Mouse (Mus musculus) CH12.LX (cell line): ENCODE measurements around the gene Fbxl17. TPM values are rescaled to one million over a fixed set of nuclear protein-coding genes. Genes with fewer than 3 reads are reported as not detected.

Experiments
- DNase-seq: peaks from one replicate; pipeline ENCODE4 v3.0.0-alpha.2; 2013; ENCODE audit errors: extremely low read depth
- H3K27ac ChIP-seq: 2 replicates; pipeline ENCODE4 v1.5.1; 2012; ENCODE audit warnings: low read depth, mild to moderate bottlenecking, control low read depth, moderate library complexity; ENCODE audit not compliant: insufficient read depth
- H3K27me3 ChIP-seq: replicated peaks from 2 replicates; pipeline ENCODE3; 2012; ENCODE audit warnings: inconsistent platforms
- H3K36me3 ChIP-seq, 2 experiments: replicated peaks in 1 of 2; 2 replicates each; pipeline versions ENCODE3 to v1.6.1; 2012; ENCODE audit warnings: inconsistent platforms in 1 of 2, low read length in 1 of 2, mild to moderate bottlenecking in 1 of 2, mixed read lengths in 1 of 2, moderate library complexity in 1 of 2; ENCODE audit not compliant: control insufficient read depth in 1 of 2, insufficient read depth in 1 of 2
- H3K4me1 ChIP-seq, 2 experiments: 2 replicates each; pipeline ENCODE4 v1.6.1; 2012; ENCODE audit warnings: inconsistent platforms in 1 of 2, moderate library complexity in 1 of 2; ENCODE audit not compliant: insufficient read depth in 2 of 2, control insufficient read depth in 1 of 2
- H3K4me2 ChIP-seq: 2 replicates; pipeline ENCODE4 v1.6.1; 2012; ENCODE audit warnings: low read depth, mild to moderate bottlenecking, control low read depth; ENCODE audit not compliant: poor library complexity, insufficient read depth, severe bottlenecking
- H3K4me3 ChIP-seq, 3 experiments: fragments of 150-350 bp in 1 of 3; sonication (generic) in 1 of 3; replicated peaks in 1 of 3; 2 replicates each; pipeline versions ENCODE3 to v1.5.1; 2011 to 2012; ENCODE audit warnings: low read depth in 2 of 3, low read length in 2 of 3, mild to moderate bottlenecking in 2 of 3, moderate library complexity in 2 of 3, control low read depth in 1 of 3, improper control_type of control experiment in 1 of 3, inconsistent platforms in 1 of 3, mixed read lengths in 1 of 3; ENCODE audit not compliant: poor library complexity in 1 of 3
- H3K79me2 ChIP-seq: replicated peaks from 2 replicates; pipeline ENCODE4 v1.6.1; 2012; ENCODE audit warnings: mild to moderate bottlenecking, moderate library complexity; ENCODE audit not compliant: control insufficient read depth, poor library complexity, insufficient read depth, severe bottlenecking; ENCODE audit errors: extremely low read depth
- H3K9ac ChIP-seq: 2 replicates; pipeline ENCODE4 v1.6.1; 2012; ENCODE audit warnings: low read depth, mild to moderate bottlenecking, control low read depth, moderate library complexity; ENCODE audit not compliant: insufficient read depth
- H3K9me3 ChIP-seq: replicated peaks from 2 replicates; pipeline ENCODE3; 2012; ENCODE audit warnings: low read length, inconsistent platforms, mixed read lengths
- CHD1 ChIP-seq: IDR thresholded peaks from 2 replicates; pipeline ENCODE4 v1.6.1; 2012; ENCODE audit warnings: low read depth, low read length, improper control_type of control experiment, inconsistent platforms
- CTCF ChIP-seq, 2 experiments: IDR thresholded peaks in 1 of 2; conservative IDR thresholded peaks in 1 of 2; 2 replicates each; pipeline ENCODE4 v1.5.1; 2011 to 2012; ENCODE audit warnings: low read depth in 2 of 2, low read length in 2 of 2, improper control_type of control experiment in 1 of 2, inconsistent platforms in 1 of 2, mild to moderate bottlenecking in 1 of 2, moderate library complexity in 1 of 2
- E2F4 ChIP-seq: IDR thresholded peaks from 2 replicates; pipeline ENCODE4 v1.6.1; 2011; ENCODE audit warnings: low read depth, low read length, improper control_type of control experiment; ENCODE audit not compliant: insufficient replicate concordance
- EP300 ChIP-seq: IDR thresholded peaks from 2 replicates; pipeline ENCODE4 v1.6.1; 2011; ENCODE audit warnings: low read length, improper control_type of control experiment
- ETS1 ChIP-seq: conservative IDR thresholded peaks from 2 replicates; pipeline ENCODE4 v1.6.1; 2012; ENCODE audit warnings: low read depth, mild to moderate bottlenecking, inconsistent platforms, low read length, improper control_type of control experiment, moderate library complexity
- GABPA ChIP-seq: IDR thresholded peaks from 2 replicates; pipeline ENCODE4 v1.6.1; 2012; ENCODE audit warnings: low read depth, low read length, improper control_type of control experiment, inconsistent platforms; ENCODE audit not compliant: insufficient replicate concordance
- HCFC1 ChIP-seq: IDR thresholded peaks from 2 replicates; pipeline ENCODE4 v1.6.1; 2012; ENCODE audit warnings: low read depth, mild to moderate bottlenecking, inconsistent platforms, low read length, improper control_type of control experiment
- JUN ChIP-seq: IDR thresholded peaks from 2 replicates; pipeline ENCODE4 v1.6.1; 2011; ENCODE audit warnings: low read depth, mild to moderate bottlenecking, low read length, improper control_type of control experiment, moderate library complexity; ENCODE audit not compliant: insufficient read depth
- JUND ChIP-seq: conservative IDR thresholded peaks from 2 replicates; pipeline ENCODE4 v1.6.1; 2011; ENCODE audit warnings: low read depth, low read length, improper control_type of control experiment
- KAT2A ChIP-seq: IDR thresholded peaks from 2 replicates; pipeline ENCODE4 v1.6.1; 2012; ENCODE audit warnings: low read length, improper control_type of control experiment, inconsistent platforms; ENCODE audit not compliant: insufficient replicate concordance
- MAFK ChIP-seq: IDR thresholded peaks from 2 replicates; pipeline ENCODE4 v1.6.1; 2011; ENCODE audit warnings: low read length, improper control_type of control experiment; ENCODE audit not compliant: insufficient replicate concordance
- MAX ChIP-seq: IDR thresholded peaks from 2 replicates; pipeline ENCODE4 v1.6.1; 2011; ENCODE audit warnings: low read length, improper control_type of control experiment
- MEF2A ChIP-seq: IDR thresholded peaks from 2 replicates; pipeline ENCODE4 v1.6.1; 2014; ENCODE audit warnings: low read depth, mild to moderate bottlenecking, inconsistent platforms, low read length, improper control_type of control experiment, borderline replicate concordance
- MXI1 ChIP-seq: IDR thresholded peaks from 2 replicates; pipeline ENCODE4 v1.6.1; 2011; ENCODE audit warnings: mild to moderate bottlenecking, low read depth, low read length, improper control_type of control experiment
- MYC ChIP-seq: IDR thresholded peaks from 2 replicates; pipeline ENCODE4 v1.6.1; 2011; ENCODE audit warnings: low read depth, mild to moderate bottlenecking, improper control_type of control experiment, low read length
- NELFE ChIP-seq: IDR thresholded peaks from 2 replicates; pipeline ENCODE4 v1.6.1; 2011; ENCODE audit warnings: low read depth, low read length, improper control_type of control experiment
- NRF1 ChIP-seq: IDR thresholded peaks from 2 replicates; pipeline ENCODE4 v1.6.1; 2014; ENCODE audit warnings: low read depth, mild to moderate bottlenecking, inconsistent platforms, low read length, improper control_type of control experiment, moderate library complexity
- PAX5 ChIP-seq: IDR thresholded peaks from 2 replicates; pipeline ENCODE4 v1.6.1; 2012; ENCODE audit warnings: low read length, inconsistent platforms, mixed read lengths
- RAD21 ChIP-seq: IDR thresholded peaks from 2 replicates; pipeline ENCODE4 v1.6.1; 2011; ENCODE audit warnings: low read depth, mild to moderate bottlenecking, low read length, improper control_type of control experiment, moderate library complexity
- SIN3A ChIP-seq: IDR thresholded peaks from 2 replicates; pipeline ENCODE4 v1.6.1; 2012; ENCODE audit warnings: low read length, improper control_type of control experiment, inconsistent platforms
- TBP ChIP-seq: conservative IDR thresholded peaks from 2 replicates; pipeline ENCODE4 v1.6.1; 2011; ENCODE audit warnings: low read depth, low read length, improper control_type of control experiment
- TCF12 ChIP-seq: IDR thresholded peaks from 2 replicates; pipeline ENCODE4 v1.6.1; 2014; ENCODE audit warnings: low read depth, mild to moderate bottlenecking, inconsistent platforms, low read length, improper control_type of control experiment
- UBTF ChIP-seq: IDR thresholded peaks from 2 replicates; pipeline ENCODE4 v1.6.1; 2012; ENCODE audit warnings: low read depth, mild to moderate bottlenecking, inconsistent platforms, low read length, improper control_type of control experiment, moderate library complexity
- USF1 ChIP-seq: IDR thresholded peaks from 2 replicates; pipeline ENCODE4 v1.6.1; 2014; ENCODE audit warnings: low read depth, mild to moderate bottlenecking, inconsistent platforms, low read length, improper control_type of control experiment
- ZC3H11A ChIP-seq: IDR thresholded peaks from 2 replicates; pipeline ENCODE4 v1.6.1; 2012; ENCODE audit warnings: low read depth, mild to moderate bottlenecking, inconsistent platforms, low read length, improper control_type of control experiment
- ZKSCAN1 ChIP-seq: IDR thresholded peaks from 2 replicates; pipeline ENCODE4 v1.6.1; 2012; ENCODE audit warnings: low read depth, inconsistent platforms, low read length, improper control_type of control experiment, borderline replicate concordance
- ZMIZ1 ChIP-seq: IDR thresholded peaks from 2 replicates; pipeline ENCODE4 v1.6.1; 2012; ENCODE audit warnings: low read depth, mild to moderate bottlenecking, inconsistent platforms, low read length, improper control_type of control experiment
- ZNF384 ChIP-seq: IDR thresholded peaks from 2 replicates; pipeline ENCODE4 v1.6.1; 2012; ENCODE audit warnings: low read depth, low read length, improper control_type of control experiment, inconsistent platforms
- dilution Hi-C: fragments of 300-500 bp; cut with MboI; formaldehyde crosslinking; loops from 2 replicates; pipeline ENCODE4 v1.14.3; 2020; ENCODE audit warnings: low sequenced_read_pairs; ENCODE audit not compliant: extremely low pct_unique_long_range_greater_than_20kb, extremely low pct_ligation_motif_present
- in situ Hi-C: fragments of 300-500 bp; cut with MboI; formaldehyde crosslinking; loops from 3 replicates; pipeline ENCODE4 v1.14.3; 2019; ENCODE audit warnings: low sequenced_read_pairs, low pct_ligation_motif_present, low pct_unique_long_range_greater_than_20kb, mixed read lengths
- polyA plus RNA-seq: library from polyadenylated mRNA; unstranded; fragments of >175 nt; gene quantifications from 2 replicates; pipeline ENCODE4 v1.2.1, GENCODE M21; 2012; ENCODE audit warnings: low read depth; ENCODE audit not compliant: insufficient read length
- total RNA-seq, 2 experiments: library from RNA; depleted of rRNA; stranded (reverse); fragments of 300-350 nt in 1 of 2; fragments of >200 nt in 1 of 2; gene quantifications; 2 replicates each; pipeline ENCODE4 v1.2.3; 2012 to 2014

Fbxl17 gene
- total and polyA plus RNA-seq, 3 experiments, result 4.0 to 6.9 (median 4.3) TPM

GRCm38 (mm10) chr17:63462512-63462911, 37.3 kb downstream of the Fbxl17 start:
- dilution Hi-C loops, result no loop called here
- no peak for DNase-seq
- Histone ChIP-seq H3K4me3 (no peak overlapping the region), H3K79me2 (no peaks in the 10 kb centered on the region; the same call in 1 of the 2 replicates), H3K4me2 (no peak overlapping the region), H3K9ac (no peak overlapping the region), H3K4me1 (no peaks in the 10 kb centered on the region), H3K36me3 (peaks cover 2 to 19% of the 10 kb centered on the region in 2 experiments), H3K9me3 (no peaks in the 10 kb centered on the region), H3K27me3 (no peaks in the 10 kb centered on the region), H3K27ac (no peak overlapping the region)
- TF ChIP-seq CHD1 (no peak), UBTF (no peak), NELFE (no peak), MXI1 (no peak), ETS1 (no peak), ZMIZ1 (no peak), JUN (no peak), MEF2A (no peak), CTCF (conservative IDR thresholded peaks at IDR 0.05 in 1 of 2, IDR thresholded peaks at IDR 0.05 in 1 of 2; ENCODE audit: low read depth in 2 of 2, low read length in 2 of 2) (no peak), JUND (no peak), GABPA (no peak), SIN3A (no peak), HCFC1 (no peak), ZNF384 (no peak), ZC3H11A (no peak), RAD21 (no peak), KAT2A (no peak), EP300 (no peak), NRF1 (no peak)
- in situ Hi-C loops, result no loop called here

DNA sequence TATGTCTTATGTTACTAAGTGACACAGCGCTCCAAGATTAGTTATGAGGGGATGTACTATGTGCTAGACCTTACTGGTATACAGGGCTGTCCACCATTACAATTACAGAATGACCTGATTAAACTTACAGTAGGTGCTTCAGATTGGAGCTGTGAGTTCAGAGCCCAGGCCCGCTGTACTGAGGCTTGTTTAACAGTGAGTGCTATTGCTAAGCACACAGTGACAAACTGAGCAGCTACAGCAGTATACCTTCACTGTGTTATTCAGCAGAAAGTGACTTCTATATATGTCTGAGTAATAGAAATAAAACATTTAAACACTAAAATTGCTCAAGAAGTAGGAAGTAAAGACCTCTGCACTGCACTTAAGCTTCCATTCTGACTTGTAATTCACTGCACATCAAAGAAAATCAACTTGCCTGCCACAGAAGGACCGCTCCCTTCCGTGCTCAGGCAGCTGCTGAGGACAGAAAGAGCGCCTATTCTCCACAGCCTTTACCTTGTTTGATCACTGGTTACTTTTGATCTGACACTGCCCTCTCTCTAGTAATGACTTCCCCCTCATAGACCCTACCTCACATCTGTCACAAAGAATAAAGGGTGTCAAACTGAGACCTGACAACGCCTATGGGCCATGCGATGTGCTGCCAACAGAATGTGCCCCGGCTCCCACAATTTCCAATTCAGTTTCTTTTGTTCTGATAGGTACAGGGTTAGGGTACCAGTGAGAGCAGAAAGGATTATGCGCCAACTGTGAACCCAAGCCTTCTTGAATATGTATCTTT, 39.9 kb downstream of the Fbxl17 start:
- no peaks in the 10 kb centered on the region; the same call in 1 of the 2 replicates for H3K79me2 ChIP-seq
- H3K36me3 ChIP-seq, result peaks cover 0 to 13% of the 10 kb centered on the region in 2 experiments
- no peak overlapping the region for H3K9ac ChIP-seq
- no peak overlapping the region for H3K4me2 ChIP-seq
- no peak for DNase-seq
- H3K9me3 ChIP-seq, result no peaks in the 10 kb centered on the region
- H3K27me3 ChIP-seq, result no peaks in the 10 kb centered on the region
- dilution Hi-C loops (no loop called here), in situ Hi-C loops (no loop called here)
- no peak overlapping the region for H3K4me3 ChIP-seq
- H3K4me1 ChIP-seq, result no peaks in the 10 kb centered on the region
- H3K27ac ChIP-seq, result no peak overlapping the region
- TF ChIP-seq CHD1 (no peak), MXI1 (no peak), MEF2A (no peak), TBP (no peak), MYC (no peak), ETS1 (no peak), EP300 (no peak), TCF12 (no peak), E2F4 (no peak), PAX5 (no peak), USF1 (no peak), MAX (no peak), SIN3A (no peak), MAFK (no peak), ZKSCAN1 (no peak), GABPA (no peak), JUN (no peak), CTCF (conservative IDR thresholded peaks at IDR 0.05 in 1 of 2, IDR thresholded peaks at IDR 0.05 in 1 of 2; ENCODE audit: low read depth in 2 of 2, low read length in 2 of 2) (no peak), RAD21 (no peak), KAT2A (no peak)
- TF ChIP-seq, all 38 proteins: peak for 0
